Mouse (Mus musculus) lung, adult 2 months (tissue): ENCODE data around the gene Cd33. TPM values are rescaled to one million over a fixed set of nuclear protein-coding genes. Genes with fewer than 3 reads are reported as not detected.

ENCODE experiments used
- DNase-seq: peaks from one replicate; pipeline ENCODE4 v3.0.0; 2022
- H3K4me1 ChIP-seq: fragments of 200-500 bp; 2 replicates; pipeline ENCODE4 v1.6.1; 2011; ENCODE audit warnings: low read length; ENCODE audit not compliant: control insufficient read depth, insufficient read depth
- H3K4me3 ChIP-seq: fragments of 200-500 bp; replicated peaks from 2 replicates; pipeline ENCODE3; 2011; ENCODE audit warnings: low read depth, mild to moderate bottlenecking, control low read depth, low read length; ENCODE audit errors: extremely low read depth
- CTCF ChIP-seq: fragments of 200-500 bp; IDR thresholded peaks from 2 replicates; pipeline ENCODE4 v1.5.1; 2011; ENCODE audit warnings: mild to moderate bottlenecking, low read length, control low read depth; ENCODE audit not compliant: insufficient read depth
- POLR2A ChIP-seq: fragments of 200-500 bp; IDR thresholded peaks from 2 replicates; pipeline ENCODE4 v1.6.1; 2011; ENCODE audit warnings: low read depth, mild to moderate bottlenecking, control low read depth, low read length, borderline replicate concordance; ENCODE audit errors: extremely low read depth
- WGBS: fragments of 180-500 bp; shearing (Covaris S2); methylation state at CpG from one replicate; pipeline ENCODE4 v1.1.7; 2018; 5-methylcytosine and 5-hydroxymethylcytosine counted together
- polyA plus RNA-seq: library from polyadenylated mRNA; depleted of rRNA; stranded (reverse); fragments of >200 nt; gene quantifications from 2 replicates; pipeline ENCODE4 v1.2.3, GENCODE M21; 2012

Cd33 gene
- polyA plus RNA-seq, 1 experiment: 15.3 TPM

GRCm38 (mm10) chr7:43522776-43523175, 21.5 kb downstream of the Cd33 start:
- Histone ChIP-seq H3K4me1 (no peaks in the 10 kb centered on the region), H3K4me3 (no peak overlapping the region)
- no peak for DNase-seq
- 85% methylated on average over 2 of the region's 2 CpGs for WGBS
- TF ChIP-seq POLR2A: no peak
- TF ChIP-seq CTCF: no peak

DNA sequence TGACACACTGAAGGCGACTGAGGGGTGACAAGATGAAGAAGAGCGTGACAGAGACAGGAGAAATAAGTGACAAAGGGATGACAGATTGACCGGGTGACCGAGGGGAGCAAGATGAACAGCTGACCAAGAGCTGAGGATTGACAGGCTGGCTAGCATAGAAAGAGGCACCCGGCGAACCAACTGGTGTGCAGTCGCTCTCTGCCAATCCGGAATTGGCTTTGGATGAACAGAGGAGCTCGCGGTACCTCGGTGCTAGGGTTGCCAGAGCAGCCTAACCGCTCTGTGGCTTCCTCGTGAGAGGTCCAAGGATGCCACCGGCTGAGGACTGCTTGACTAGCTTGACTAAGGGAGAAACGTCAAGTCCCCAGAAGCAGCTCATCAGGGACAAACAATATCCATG, 25.9 kb downstream of the Cd33 start:
- WGBS: 82% methylated on average over 15 of the region's 15 CpGs
- no peak for TF ChIP-seq CTCF
- TF ChIP-seq POLR2A: no peak
- DNase-seq: no peak

DNA sequence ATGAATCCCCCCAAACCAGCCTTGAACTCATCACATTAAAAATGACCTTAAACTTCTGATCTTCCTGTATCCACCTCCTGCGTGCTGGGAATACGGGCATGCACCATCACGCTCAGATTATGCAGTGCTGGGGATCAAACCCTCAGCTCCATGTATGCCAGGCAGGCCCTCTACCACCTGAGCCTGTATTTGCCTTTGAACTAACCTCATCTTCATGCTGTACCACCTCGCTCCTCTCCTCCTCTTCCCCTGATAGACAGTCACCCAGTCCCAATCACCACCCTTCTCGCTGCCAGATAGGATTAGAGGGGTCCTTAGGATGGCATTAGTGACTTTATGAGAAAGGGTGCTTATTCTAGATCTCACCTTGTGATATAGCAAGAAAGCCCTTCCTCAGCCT, 29.2 kb downstream of the Cd33 start:
- TF ChIP-seq CTCF: no peak
- no peak for TF ChIP-seq POLR2A
- Histone ChIP-seq H3K4me3 (no peak overlapping the region), H3K4me1 (no peaks in the 10 kb centered on the region)
- no peak for DNase-seq
- 77% methylated on average over 5 of the region's 5 CpGs for WGBS

More for the DNA sequence above, 25.9 kb downstream of the Cd33 start:
- H3K4me1 ChIP-seq: no peaks in the 10 kb centered on the region
- no peak overlapping the region for H3K4me3 ChIP-seq

DNA sequence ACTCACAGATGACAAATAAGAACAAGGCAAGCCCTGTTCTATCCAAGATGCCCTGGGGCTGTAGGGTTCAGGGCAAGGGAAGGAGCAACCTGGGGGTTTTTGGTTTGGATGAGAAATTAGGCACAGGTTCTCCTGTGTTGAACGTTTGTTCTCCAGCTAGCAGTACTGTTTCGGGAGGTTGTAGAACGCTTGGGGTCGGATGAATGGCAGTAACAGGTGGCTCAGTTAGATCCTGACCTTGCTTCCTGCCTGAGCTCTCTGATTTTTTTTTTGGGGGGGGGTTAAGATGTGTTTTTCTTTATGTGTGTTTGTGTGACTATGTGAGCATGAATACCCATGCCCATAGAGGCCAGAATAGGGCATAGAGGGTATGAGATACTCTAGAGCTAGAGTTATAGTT, 31.7 kb downstream of the Cd33 start:
- Histone ChIP-seq H3K4me1 (no peaks in the 10 kb centered on the region), H3K4me3 (no peak overlapping the region)
- 76% methylated on average over 4 of the region's 4 CpGs for WGBS

DNA sequence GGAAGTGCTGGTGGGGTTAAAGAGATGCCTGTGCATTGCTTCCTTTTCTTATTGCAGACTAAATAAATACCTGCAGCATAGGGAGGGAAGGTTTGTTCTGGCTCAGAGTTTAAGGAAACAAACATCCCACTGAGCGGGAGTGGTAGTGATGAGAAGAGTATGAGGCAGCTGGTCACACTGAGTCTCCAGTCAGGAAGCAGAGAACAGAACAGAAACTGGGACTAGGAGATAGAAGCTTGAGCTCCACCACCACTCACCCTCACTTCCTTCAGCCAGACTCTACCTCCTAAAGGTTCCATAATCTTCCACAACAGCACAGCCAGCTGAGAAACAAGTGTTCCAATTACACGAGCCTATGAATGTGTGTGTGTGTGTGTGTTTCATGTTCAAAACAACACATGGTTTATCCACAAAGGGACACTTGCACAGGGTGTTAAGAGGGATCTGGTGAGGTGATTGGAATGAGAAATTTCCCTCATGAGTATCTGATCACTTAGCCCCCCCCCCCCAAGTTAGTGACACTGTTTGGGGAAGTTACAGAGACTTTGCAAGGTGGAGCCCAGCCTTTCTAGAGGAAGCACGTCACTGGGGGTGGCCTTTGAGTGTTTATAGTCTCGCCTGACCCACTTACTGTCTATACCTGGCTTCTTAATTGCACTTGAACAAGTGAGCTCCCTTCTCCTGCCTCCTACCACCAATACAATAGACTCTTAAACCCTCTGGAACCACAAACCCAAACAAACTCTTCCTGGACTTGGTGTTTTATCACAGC, 32.3 kb downstream of the Cd33 start:
- Histone ChIP-seq H3K4me3 (no peak overlapping the region), H3K4me1 (no peaks in the 10 kb centered on the region)
- TF ChIP-seq POLR2A (no peak), CTCF (no peak)
- 24% methylated on average over 4 of the region's 4 CpGs for WGBS
- DNase-seq: no peak

More for the DNA sequence above, 31.7 kb downstream of the Cd33 start:
- no peak for TF ChIP-seq POLR2A
- TF ChIP-seq CTCF: no peak
- no peak for DNase-seq

- no peak for DNase-seq
- 19% methylated on average over 21 of the region's 21 CpGs for WGBS
- TF ChIP-seq POLR2A: no peak
- peak; percentile 57 for TF ChIP-seq CTCF
- Histone ChIP-seq H3K4me1 (no peaks in the 10 kb centered on the region), H3K4me3 (no peak overlapping the region)
Measured at GRCm38 (mm10) chr7:43495343-43496021, 48.7 kb downstream of the Cd33 start.

GRCm38 (mm10) chr7:43490861-43491260, 53.4 kb downstream of the Cd33 start:
- 52% methylated on average over 9 of the region's 9 CpGs for WGBS
- TF ChIP-seq CTCF (no peak), POLR2A (no peak)
- Histone ChIP-seq H3K4me1 (no peaks in the 10 kb centered on the region), H3K4me3 (no peak overlapping the region)
- no peak for DNase-seq

- H3K4me3 ChIP-seq: no peak overlapping the region
- TF ChIP-seq CTCF: no peak
- no peak for TF ChIP-seq POLR2A
- DNase-seq: no peak
- no peaks in the 10 kb centered on the region for H3K4me1 ChIP-seq
- WGBS: 0% methylated on average over 12 of the region's 13 CpGs
Measured at GRCm38 (mm10) chr7:43490182-43490584, 54.0 kb downstream of the Cd33 start.

GRCm38 (mm10) chr7:43489631-43490125, 54.5 kb downstream of the Cd33 start, which contains the start of gene Iglon5:
Gene Iglon5 (minus strand): TSS chr7:43490075.
- Histone ChIP-seq H3K4me1 (no peaks in the 10 kb centered on the region), H3K4me3 (no peak within 1 kb of the TSS)
- no peak for DNase-seq
- no peak for TF ChIP-seq CTCF
- TF ChIP-seq POLR2A: no peak
- WGBS: 3% methylated on average over 19 of the region's 41 CpGs

- no peak for DNase-seq
- TF ChIP-seq CTCF (no peak), POLR2A (no peak)
- 35% methylated on average over 5 of the region's 5 CpGs for WGBS
- Histone ChIP-seq H3K4me3 (no peak overlapping the region), H3K4me1 (no peaks in the 10 kb centered on the region)
Measured at GRCm38 (mm10) chr7:43488646-43489045, 55.6 kb downstream of the Cd33 start.
